Mouse (Mus musculus) retina, postnatal 1 day (tissue): ENCODE results near the gene Dpp10.

Experiments
- DNase-seq: peaks from one replicate; pipeline ENCODE4 v3.0.0-alpha.2; 2012

The Dpp10 gene

GRCm38 (mm10) chr1:124044925-124045640 is at the start of gene Dpp10:
Dpp10 (minus strand) TSS chr1:124045559.
- peak; percentile 66 for DNase-seq

GRCm38 (mm10) chr1:124048544-124048943 is 3.2 kb upstream of the Dpp10 start:
- DNase-seq, result no peak

DNA sequence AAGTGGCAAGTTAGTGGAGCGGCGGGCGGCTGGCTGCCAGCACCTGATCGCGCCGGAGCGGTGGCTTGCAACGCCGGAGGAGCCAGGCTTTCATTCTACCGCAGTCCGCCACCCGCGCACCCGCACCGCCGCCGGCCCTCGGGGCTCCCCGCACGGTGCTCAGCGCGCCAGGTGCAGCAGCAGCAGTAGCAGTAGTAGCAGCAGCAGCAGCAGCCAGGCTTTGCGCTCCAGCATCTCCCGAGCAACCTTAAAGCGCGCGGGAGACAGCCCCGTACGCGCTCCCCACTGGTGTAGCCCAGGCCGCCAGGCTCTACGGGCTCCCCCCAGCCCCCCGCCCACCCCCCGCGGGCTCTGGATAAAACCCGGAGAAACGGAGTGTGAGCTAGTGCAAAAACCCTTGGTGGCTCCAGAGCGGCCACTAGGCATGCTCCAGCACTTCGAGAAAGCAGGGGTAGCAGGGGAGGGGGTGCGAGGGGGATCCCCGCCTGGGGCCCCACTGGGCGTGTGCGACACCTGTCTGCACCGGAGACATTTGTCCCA is 472 bp upstream of the Dpp10 start:
- peak; percentile 72 for DNase-seq

- peak; percentile 9 for DNase-seq
These were observed 1.2 kb downstream of the Dpp10 start for GRCm38 (mm10) chr1:124044161-124044560.

GRCm38 (mm10) chr1:124043421-124043820 is 1.9 kb downstream of the Dpp10 start:
- DNase-seq, result no peak

DNA sequence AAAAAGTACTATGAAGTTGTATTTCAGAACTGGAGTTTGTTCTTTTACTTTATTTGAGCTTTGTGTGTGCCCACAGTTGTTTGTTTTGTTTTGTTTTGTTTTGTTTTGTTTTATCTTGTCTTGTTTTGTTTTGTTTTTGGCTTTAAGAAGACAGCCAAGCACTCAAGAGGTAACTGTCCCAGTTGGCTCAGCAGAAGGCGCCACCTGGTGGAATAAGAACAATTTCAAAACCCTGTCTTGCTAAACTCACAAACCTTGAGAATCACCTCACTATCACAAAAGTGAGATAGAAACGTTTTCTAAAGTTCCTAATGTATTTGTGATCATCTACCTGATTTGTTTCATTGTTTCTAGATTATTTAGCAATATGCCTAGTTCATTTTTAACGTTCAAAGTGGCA is 3.8 kb downstream of the Dpp10 start:
- DNase-seq, result peak; percentile 46

DNA sequence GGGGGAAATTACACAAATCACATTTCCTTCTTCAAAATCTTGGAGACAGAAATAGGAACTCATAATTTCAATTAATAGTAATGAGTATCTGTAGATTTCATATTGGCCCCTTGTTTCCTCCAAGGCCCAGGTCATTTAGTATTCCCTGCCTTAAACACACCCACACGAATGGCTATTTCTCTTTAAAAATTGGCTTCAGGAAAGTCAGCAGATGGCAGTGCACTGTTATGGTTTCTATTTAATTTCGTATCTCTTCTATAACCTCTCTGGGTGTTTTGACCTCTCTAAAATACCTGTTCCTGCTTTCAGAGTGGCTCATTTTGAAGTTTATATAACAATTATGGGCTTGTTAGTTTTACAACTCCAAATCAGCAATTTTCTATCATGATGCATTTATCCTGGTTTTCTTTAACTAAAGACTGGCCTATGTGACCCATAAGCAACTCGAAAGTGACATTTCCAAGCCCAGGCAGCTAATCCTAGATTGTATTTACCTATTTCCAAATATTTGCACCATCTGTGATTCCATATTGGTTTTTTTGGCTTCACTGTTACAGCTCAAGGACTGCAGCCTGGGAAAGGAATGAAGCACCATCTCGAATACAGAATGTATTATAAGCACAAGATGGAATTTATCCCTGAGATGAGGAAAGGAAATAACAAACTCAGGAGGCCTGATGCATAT is 9.9 kb downstream of the Dpp10 start:
- DNase-seq, result no peak

DNA sequence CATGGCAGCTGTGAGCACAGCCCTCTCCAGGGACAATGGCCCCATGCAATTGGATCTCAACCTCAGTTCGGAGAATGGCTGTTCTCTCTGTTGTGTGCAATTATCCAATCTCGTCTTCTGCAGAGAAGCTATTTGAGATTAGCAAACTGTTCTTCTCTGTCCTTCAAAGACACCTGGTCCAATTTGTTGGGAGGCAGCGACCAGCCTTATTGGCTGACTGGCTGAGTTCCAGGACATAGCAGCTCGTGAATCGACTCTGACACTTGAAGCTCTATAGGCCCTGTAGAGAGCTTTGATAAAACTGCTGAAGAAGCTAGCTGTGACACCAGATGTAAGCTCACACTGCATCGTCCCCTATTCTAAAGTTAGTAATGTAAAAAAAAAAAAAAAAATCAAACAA is 12.7 kb downstream of the Dpp10 start:
- DNase-seq, result no peak

- DNase-seq, result no peak
These were observed 13.4 kb downstream of the Dpp10 start for GRCm38 (mm10) chr1:124031968-124032367.

- DNase-seq, result no peak
These were observed 42.6 kb downstream of the Dpp10 start for GRCm38 (mm10) chr1:124002797-124003196.

- DNase-seq, result no peak
These were observed 49.6 kb downstream of the Dpp10 start for GRCm38 (mm10) chr1:123995780-123996179.

DNA sequence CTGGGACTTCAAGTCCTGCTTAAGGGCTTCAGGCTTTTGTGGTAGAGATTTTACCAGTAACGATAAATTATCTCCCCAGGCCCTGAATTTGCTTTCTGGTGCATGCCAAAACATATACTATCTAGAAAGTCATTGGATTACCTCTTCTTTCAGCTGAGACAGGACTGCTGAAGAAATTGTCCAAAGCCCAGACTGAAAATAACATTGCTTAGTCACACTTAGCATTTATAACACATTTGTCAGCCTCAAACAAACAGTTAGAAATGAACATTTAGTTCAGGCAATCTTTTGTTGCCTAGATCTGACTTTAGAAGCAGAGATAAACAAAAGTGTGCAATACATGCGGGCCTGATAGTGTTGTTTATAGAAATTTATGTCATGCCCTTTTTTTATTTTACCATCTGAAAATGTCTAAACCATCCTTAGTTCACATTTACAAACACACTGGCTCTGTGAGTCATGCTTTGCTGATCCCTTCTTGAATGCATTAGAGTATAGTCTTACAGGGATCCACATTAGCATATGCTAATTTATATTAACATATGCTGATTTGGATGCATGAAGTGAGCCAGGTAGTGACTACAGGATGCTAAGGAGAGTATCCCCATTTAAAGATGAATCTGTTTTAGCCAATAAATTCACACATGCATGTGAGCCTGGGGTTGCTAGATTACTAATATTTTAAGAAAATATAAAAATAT is 59.9 kb downstream of the Dpp10 start:
- no peak for DNase-seq

GRCm38 (mm10) chr1:123978597-123978996 is 66.8 kb downstream of the Dpp10 start:
- no peak for DNase-seq

DNA sequence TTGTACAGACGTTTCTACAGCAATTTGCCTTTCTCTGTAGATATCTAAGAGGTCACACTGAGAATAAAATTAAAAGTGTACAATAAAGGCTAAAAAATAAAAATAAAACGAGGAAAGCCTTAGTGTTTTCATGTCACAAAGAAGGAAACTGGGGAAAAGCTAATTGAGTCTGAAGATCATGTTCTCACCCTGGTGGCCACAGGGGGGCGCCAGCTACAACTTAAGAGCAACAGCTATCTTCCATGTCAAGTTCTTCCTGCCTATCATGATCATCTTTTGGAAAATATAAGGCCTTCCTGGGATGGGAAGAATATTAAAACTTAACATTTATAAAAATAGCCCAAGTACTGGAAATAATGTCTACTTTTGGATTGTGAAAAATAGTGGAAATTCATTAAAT is 70.7 kb downstream of the Dpp10 start:
- DNase-seq, result peak; percentile 28

DNA sequence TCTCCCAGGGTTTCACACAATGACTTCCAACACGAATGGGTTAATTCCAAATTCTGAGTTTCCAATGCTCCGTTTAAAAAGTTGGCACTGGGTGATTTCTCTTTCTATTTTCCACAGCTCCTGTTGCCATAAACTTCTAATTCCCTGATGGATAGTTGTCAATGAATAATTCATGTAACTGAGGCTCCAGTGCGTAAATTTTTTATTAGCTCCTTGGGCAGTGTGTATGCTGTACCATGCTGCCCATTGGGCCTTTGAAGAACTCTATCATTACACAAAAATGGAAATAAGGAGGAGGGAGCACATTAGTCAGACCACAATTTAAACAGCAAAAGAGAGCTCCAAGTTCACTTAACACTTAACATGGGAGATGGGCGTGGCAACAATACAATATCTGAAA is 99.2 kb downstream of the Dpp10 start:
- DNase-seq, result peak; percentile 5

DNA sequence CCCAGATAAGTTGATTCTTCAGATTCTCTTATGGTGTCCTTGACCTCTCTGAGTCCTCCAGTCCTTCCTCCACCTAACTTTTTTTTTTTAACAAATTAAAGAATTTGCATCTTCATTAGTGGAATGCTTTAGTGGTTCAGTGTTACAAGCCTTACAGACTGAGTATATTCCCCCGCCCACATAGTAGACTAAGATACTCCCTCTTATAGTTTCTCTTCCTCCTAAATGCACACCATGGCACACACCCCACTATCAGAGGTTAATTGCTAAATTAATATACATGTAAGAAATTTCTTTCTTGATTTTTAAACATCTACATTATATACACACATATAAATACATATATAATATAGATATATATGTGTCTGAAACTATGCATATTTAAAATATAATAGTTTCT is 104.5 kb downstream of the Dpp10 start:
- DNase-seq, result no peak

DNA sequence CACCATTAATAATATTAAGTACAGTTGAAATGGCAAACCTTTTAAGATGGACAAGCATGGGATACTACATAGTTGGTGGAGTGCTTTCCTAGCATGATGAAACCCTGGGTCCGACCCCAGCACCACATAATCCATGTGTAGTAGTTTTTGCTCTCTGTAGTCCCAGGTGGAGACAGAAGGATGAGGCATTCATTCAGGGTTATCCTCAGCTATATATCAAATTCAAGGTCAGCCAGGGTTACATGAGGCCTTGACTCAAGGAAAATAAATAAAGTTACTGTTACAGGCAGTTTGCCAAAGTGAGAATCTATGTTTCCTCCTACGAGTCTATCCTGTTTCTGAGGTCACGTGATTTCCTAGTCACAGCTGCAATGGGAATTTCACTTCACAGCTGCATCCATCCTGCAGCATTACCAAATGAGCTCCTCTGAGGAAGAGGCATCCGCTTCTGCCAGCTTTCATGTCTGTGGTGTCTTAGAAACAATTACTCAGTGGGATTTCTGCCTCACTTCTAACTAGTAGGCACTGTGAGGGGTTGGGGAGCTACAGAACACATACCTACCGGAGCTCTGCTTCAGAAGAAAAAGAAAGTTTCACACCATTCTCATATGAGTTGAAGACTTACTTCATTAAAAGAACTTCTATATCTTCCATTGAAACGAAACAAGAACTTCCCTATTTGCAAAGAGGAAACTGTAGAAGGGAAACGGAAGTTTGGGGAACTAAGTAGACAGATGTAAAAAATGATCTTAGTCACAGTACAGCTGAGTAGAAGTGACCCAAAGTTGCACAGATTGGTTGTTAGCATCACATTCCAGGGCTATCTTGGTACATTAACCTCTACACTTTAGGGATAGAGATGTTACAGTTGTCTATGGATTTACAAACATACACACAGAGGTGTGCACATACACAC is 111.3 kb downstream of the Dpp10 start:
- DNase-seq, result no peak

GRCm38 (mm10) chr1:123928003-123928370 is 117.4 kb downstream of the Dpp10 start:
- no peak for DNase-seq

DNA sequence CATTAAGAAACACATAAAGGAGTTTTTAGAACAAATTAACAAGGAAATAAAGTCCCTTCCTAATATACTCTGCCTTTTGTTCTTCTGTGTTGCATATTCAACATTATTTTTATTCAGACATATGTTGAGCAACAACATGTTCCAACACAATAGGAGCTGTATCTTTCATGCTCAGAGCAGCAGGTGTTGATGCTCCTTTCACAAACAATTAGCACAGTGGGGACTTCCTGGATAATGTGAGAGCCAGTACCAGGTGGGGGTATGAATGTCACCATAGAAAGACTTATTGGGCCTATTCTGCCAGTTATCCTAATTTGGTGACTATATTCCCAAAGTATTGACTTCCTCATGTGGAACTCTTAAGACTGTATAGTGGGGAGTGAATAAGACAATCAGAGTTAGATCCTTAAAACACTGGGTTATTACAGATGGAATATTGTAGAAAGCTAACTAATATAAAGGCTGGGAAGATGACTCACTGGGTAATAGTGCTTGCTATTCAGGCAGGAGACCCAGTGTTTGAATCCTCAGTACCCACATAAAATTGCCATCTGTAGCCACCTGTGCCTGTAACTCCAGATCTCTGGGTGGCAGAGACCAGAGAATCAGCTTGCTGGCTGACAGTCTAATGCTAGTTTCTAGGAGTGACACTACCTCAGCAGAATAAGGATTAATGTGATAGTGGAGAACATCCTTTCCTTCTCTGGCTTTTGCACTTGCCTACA is 117.9 kb downstream of the Dpp10 start:
- DNase-seq, result peak; percentile 1

GRCm38 (mm10) chr1:123924905-123925304 is 120.5 kb downstream of the Dpp10 start:
- no peak for DNase-seq

GRCm38 (mm10) chr1:123923907-123924306 is 121.5 kb downstream of the Dpp10 start:
- DNase-seq, result no peak

DNA sequence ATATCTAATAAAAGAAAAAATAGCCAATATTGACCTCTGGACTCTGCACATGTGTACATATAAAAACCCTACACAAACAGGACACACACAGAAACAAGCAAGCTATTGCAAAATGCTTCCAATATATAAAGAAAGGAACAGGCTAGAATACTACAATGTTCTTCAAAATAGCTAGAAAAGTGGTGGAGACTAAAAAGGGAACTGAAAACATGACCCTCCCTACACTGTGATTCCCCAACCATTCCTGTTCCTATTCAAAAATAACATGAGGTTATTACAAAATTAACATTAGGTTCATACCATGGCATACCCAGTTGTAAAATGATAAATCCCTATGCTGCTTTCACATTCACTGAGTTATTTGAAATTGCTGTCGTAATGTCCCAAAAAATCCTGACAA is 125.8 kb downstream of the Dpp10 start:
- no peak for DNase-seq
